Mouse (Mus musculus) stomach, embryonic 14.5 days (tissue): Measurements from ENCODE around the gene Mtmr12. TPM values are rescaled to one million over a fixed set of nuclear protein-coding genes. Genes with fewer than 3 reads are reported as not detected.
"Not testable (repeated sequence)": the region's sequence is repeated elsewhere in the genome, so short reads cannot be mapped to it uniquely, and the experiment has no call there.

Source experiments
- ATAC-seq: fragments of 200-750 bp; cut with Nextera tagmentation; 2 replicates; pipeline ENCODE4 v1.8.0; 2017; ENCODE audit warnings: low read depth, moderate TSS enrichment; ENCODE audit not compliant: insufficient number of reproducible peaks, insufficient read depth, low FRiP score
- H3K27ac ChIP-seq: fragments of 300-500 bp; sonication (generic); 2 replicates; pipeline ENCODE4 v1.5.1; 2014; ENCODE audit warnings: mild to moderate bottlenecking, low read length, moderate library complexity, mixed read lengths
- H3K27me3 ChIP-seq: fragments of 300-500 bp; sonication (generic); 2 replicates; pipeline ENCODE4 v1.6.1; 2014; ENCODE audit warnings: low read length, control low read depth, mixed read lengths; ENCODE audit not compliant: control insufficient read depth, insufficient read depth
- H3K36me3 ChIP-seq: fragments of 300-500 bp; sonication (generic); 2 replicates; pipeline ENCODE4 v1.6.1; 2014; ENCODE audit warnings: mild to moderate bottlenecking, control low read depth, low read length, moderate library complexity, mixed read lengths; ENCODE audit not compliant: control insufficient read depth, insufficient read depth
- H3K4me1 ChIP-seq: fragments of 300-500 bp; sonication (generic); 2 replicates; pipeline ENCODE4 v1.6.1; 2014; ENCODE audit warnings: low read length, control low read depth, mixed read lengths; ENCODE audit not compliant: control insufficient read depth, insufficient read depth
- H3K4me2 ChIP-seq: fragments of 300-500 bp; sonication (generic); replicated peaks from 2 replicates; pipeline ENCODE4 v1.6.1; 2014; ENCODE audit warnings: low read depth, low read length, control low read depth
- H3K4me3 ChIP-seq: fragments of 300-500 bp; sonication (generic); 2 replicates; pipeline ENCODE4 v1.5.1; 2014; ENCODE audit warnings: low read depth, low read length, control low read depth
- H3K9ac ChIP-seq: fragments of 300-500 bp; sonication (generic); replicated peaks from 2 replicates; pipeline ENCODE4 v1.6.1; 2014; ENCODE audit warnings: low read depth, mild to moderate bottlenecking, control low read depth, low read length, moderate library complexity, mixed read lengths
- H3K9me3 ChIP-seq: fragments of 300-500 bp; sonication (generic); 2 replicates; pipeline ENCODE4 v1.6.1; 2016; ENCODE audit warnings: low read depth, low read length, control low read depth; ENCODE audit not compliant: control insufficient read depth
- WGBS: fragments of 180-500 bp; shearing (Covaris S2); extraction: QIAGEN DNeasy Blood & Tissue Kit; methylation state at CpG from one replicate; pipeline ENCODE4 v1.1.7; 2014; 5-methylcytosine and 5-hydroxymethylcytosine counted together
- polyA plus RNA-seq: library from polyadenylated mRNA; unstranded; fragments of >200 nt; fragmentation: Nextera tagmentation; extraction: Ambion mirVana; gene quantifications from 2 replicates; pipeline ENCODE4 v1.2.1, GENCODE M21; 2014

Mtmr12 gene
- 22.0 TPM in 2 replicates for polyA plus RNA-seq

DNA sequence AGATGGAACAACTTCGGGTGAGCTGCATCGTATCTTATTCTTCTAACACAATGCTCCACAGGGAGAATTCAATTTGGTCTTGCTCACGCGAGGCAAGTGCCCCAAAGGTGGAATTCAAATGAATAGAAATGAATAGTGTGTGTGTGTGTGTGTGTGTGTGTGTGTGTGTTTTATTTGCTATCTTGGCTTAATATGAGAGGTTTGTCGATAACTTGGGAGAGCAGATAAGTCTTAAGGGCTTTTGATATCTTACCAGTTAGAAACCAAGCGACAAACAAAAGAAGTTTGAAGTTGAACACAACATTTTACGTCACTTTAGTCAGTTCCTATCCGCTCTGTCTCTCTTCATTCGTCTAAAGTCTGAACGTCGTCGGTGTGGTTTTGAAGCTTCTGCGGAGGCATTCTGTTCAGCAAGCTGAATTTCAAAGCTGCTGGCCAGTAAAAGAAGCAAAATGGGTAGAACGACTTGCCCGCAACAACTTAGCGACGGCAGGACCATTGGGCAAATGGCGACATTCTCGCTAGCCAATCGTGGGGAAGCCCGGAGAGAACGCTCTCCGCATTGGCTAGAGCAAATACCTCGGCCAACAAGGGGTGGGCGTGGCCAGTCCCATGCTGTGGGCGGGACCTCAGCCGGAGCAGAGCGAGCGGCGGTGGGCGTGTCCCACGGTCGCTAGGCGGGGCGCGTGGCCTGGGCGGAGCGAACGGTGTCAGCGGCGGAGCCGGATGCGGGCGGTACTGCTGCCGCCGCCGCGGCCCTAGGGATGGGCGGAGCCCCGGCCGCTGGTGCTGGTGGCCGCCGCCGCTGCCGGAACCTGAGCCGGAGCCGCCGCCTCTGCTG is at the start of gene Mtmr12:
TSS of gene Mtmr12 (plus strand) at position 710 of the 841 bp plus-strand sequence.
- Histone ChIP-seq H3K36me3 (no peaks in the 10 kb centered on the region; the same call in 1 of the 2 replicates), H3K4me1 (peaks cover 25% of the 10 kb centered on the region), H3K4me2 (peak within 1 kb of the TSS; percentile 72), H3K9ac (peak within 1 kb of the TSS; percentile 86), H3K9me3 (no peaks in the 10 kb centered on the region), H3K4me3 (peak within 1 kb of the TSS; percentile 83), H3K27me3 (no peaks in the 10 kb centered on the region), H3K27ac (peak within 1 kb of the TSS; percentile 85)
- peak; percentile 96 for ATAC-seq
- WGBS, result under 1% methylated on average over 57 of the region's 58 CpGs

- WGBS, result 85% methylated on average over 5 of the region's 5 CpGs
- no peak for ATAC-seq
Measured at GRCm38 (mm10) chr15:12178126-12178525, 26.7 kb upstream of the Mtmr12 start.

DNA sequence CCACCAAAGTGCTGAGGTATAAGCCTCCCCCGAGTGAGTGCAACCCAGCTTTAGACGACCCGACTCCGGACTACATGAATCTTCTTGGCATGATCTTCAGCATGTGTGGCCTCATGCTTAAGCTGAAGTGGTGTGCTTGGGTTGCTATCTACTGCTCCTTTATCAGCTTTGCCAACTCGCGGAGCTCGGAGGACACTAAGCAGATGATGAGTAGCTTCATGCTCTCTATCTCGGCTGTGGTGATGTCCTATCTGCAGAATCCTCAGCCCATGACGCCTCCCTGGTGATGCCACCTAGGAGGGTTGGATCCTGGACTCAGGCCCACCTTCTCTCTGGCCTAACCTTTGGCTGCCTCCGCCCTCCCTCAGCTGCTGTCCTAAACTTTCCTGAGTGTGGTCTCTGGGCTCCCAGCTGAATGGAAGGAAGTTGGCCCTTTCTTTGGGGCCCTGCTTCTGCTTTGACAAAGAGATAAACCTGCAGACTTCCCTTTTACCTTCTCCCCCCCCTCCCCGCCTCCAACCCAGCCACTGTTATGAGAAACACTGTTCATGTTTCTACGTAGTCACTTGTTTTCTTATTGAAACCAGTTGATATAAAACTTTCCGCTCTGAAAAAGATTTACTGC is 23.5 kb upstream of the Mtmr12 start:
- not testable (repeated sequence) for H3K4me3 ChIP-seq, ATAC-seq, H3K9ac ChIP-seq, H3K27me3 ChIP-seq, H3K4me2 ChIP-seq, H3K9me3 ChIP-seq, H3K4me1 ChIP-seq, H3K27ac ChIP-seq
- H3K36me3 ChIP-seq, result peaks cover 31% of the 10 kb centered on the region
- 83% methylated on average over 13 of the region's 13 CpGs for WGBS

More at GRCm38 (mm10) chr15:12178126-12178525, 26.7 kb upstream of the Mtmr12 start:
- Histone ChIP-seq H3K27me3 (no peaks in the 10 kb centered on the region), H3K4me2 (no peak overlapping the region), H3K27ac (no peak overlapping the region), H3K36me3 (peaks cover 45% of the 10 kb centered on the region), H3K4me1 (no peaks in the 10 kb centered on the region), H3K9ac (no peak overlapping the region), H3K4me3 (no peak overlapping the region), H3K9me3 (no peaks in the 10 kb centered on the region)

- Histone ChIP-seq H3K27ac (peak overlapping the region; percentile 90), H3K27me3 (no peaks in the 10 kb centered on the region), H3K9ac (0 out of 2 replicates have a peak overlapping the region, but pooled peaks have one; percentile 3), H3K4me2 (peak overlapping the region; percentile 35), H3K4me1 (peaks cover 23% of the 10 kb centered on the region), H3K4me3 (no peak overlapping the region), H3K9me3 (no peaks in the 10 kb centered on the region), H3K36me3 (no peaks in the 10 kb centered on the region; the same call in 1 of the 2 replicates)
- 24% methylated on average over 25 of the region's 25 CpGs for WGBS
- peak; percentile 80 for ATAC-seq
Measured at GRCm38 (mm10) chr15:12193880-12194816, 10.7 kb upstream of the Mtmr12 start.

GRCm38 (mm10) chr15:12194817-12195735 is 9.8 kb upstream of the Mtmr12 start:
- H3K4me1 ChIP-seq, result peaks cover 23% of the 10 kb centered on the region
- no peaks in the 10 kb centered on the region for H3K27me3 ChIP-seq
- H3K9ac ChIP-seq, result no peak overlapping the region
- no peaks in the 10 kb centered on the region; the same call in 1 of the 2 replicates for H3K36me3 ChIP-seq
- 40% methylated on average over 20 of the region's 20 CpGs for WGBS
- peak overlapping the region; percentile 35 for H3K4me2 ChIP-seq
- no peak overlapping the region for H3K4me3 ChIP-seq
- peak overlapping the region; percentile 90; the same call in 1 of the 2 replicates for H3K27ac ChIP-seq
- no peaks in the 10 kb centered on the region for H3K9me3 ChIP-seq
- no peak for ATAC-seq

DNA sequence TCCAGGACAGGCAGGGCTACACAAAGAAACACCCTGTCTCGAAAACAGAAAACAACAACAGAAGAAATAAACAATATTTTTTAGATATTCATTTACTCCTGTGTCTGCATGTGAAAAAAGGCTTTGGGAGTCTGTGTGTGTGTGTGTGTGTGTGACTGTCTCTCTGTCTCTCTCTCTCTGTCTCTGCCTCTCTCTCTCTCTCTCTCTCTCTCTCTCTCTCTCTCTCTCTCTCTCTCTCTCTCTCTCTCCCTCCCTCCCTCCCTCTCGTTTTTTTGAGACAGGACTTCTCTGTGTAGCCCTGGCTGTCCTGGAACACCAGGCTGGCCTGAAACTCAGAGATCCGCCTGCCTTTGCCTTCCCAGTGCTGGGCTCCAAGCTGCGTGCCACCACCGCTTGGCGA is 8.9 kb upstream of the Mtmr12 start:
- Histone ChIP-seq H3K4me1 (peaks cover 23% of the 10 kb centered on the region), H3K36me3 (no peaks in the 10 kb centered on the region), H3K4me2 (no peak overlapping the region), H3K27ac (no peak overlapping the region), H3K27me3 (no peaks in the 10 kb centered on the region), H3K4me3 (no peak overlapping the region), H3K9ac (no peak overlapping the region), H3K9me3 (no peaks in the 10 kb centered on the region)
- no peak for ATAC-seq
- 68% methylated on average over 6 of the region's 6 CpGs for WGBS

- H3K9ac ChIP-seq, result no peak overlapping the region
- no peaks in the 10 kb centered on the region for H3K27me3 ChIP-seq
- ATAC-seq, result peak; percentile 51
- H3K27ac ChIP-seq, result no peak overlapping the region
- no peaks in the 10 kb centered on the region for H3K36me3 ChIP-seq
- H3K9me3 ChIP-seq, result no peaks in the 10 kb centered on the region
- peaks cover 23% of the 10 kb centered on the region for H3K4me1 ChIP-seq
- WGBS, result 31% methylated on average over 22 of the region's 22 CpGs
- H3K4me3 ChIP-seq, result no peak overlapping the region
- no peak overlapping the region; the same call in 1 of the 2 replicates for H3K4me2 ChIP-seq
Measured at GRCm38 (mm10) chr15:12196410-12197191, 8.2 kb upstream of the Mtmr12 start.
